Mouse (Mus musculus) myocyte (in vitro differentiated cells): ENCODE data around the gene Myo9a.

Source experiments
- E2F4 ChIP-seq: IDR thresholded peaks from one replicate; pipeline ENCODE4 v1.6.1; 2011; ENCODE audit warnings: mild to moderate bottlenecking, control low read depth, moderate library complexity; ENCODE audit not compliant: insufficient read depth
- MAX ChIP-seq: IDR thresholded peaks from one replicate; pipeline ENCODE4 v1.6.1; 2011; ENCODE audit warnings: low read depth, mild to moderate bottlenecking, control low read depth
- POLR2A ChIP-seq: IDR thresholded peaks from one replicate; pipeline ENCODE4 v1.6.1; 2011; ENCODE audit warnings: low read depth, mild to moderate bottlenecking, control low read depth, moderate library complexity; ENCODE audit not compliant: insufficient read length
- USF1 ChIP-seq: IDR thresholded peaks from one replicate; pipeline ENCODE4 v1.6.1; 2011; ENCODE audit warnings: low read depth, mild to moderate bottlenecking, control low read depth, moderate library complexity

DNA sequence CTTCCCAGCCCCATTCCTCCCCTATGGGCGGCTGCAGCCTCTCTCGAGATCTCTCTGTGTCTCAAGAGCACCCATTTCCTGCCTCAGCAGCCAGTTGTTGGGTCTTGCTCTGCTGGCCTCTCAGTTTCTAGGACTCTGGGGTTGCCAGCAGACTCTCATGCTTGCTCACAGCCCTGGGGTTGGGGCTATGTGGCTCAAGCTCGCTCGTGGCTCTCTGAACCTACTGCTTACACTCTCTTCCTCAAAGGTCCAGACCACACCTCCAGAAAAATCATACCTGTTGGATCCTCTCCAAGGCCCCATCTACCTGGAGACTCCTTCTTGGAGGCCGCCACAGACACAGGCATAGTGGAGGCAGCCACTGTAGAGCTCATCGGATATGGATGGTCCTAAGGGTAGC lies 198.8 kb downstream of the Myo9a start:
- TF ChIP-seq POLR2A (no peak), E2F4 (no peak), MAX (no peak), USF1 (no peak)
